Mouse (Mus musculus): ENCODE measurements around the gene Sorcs3.

Sorcs3 gene

DNA sequence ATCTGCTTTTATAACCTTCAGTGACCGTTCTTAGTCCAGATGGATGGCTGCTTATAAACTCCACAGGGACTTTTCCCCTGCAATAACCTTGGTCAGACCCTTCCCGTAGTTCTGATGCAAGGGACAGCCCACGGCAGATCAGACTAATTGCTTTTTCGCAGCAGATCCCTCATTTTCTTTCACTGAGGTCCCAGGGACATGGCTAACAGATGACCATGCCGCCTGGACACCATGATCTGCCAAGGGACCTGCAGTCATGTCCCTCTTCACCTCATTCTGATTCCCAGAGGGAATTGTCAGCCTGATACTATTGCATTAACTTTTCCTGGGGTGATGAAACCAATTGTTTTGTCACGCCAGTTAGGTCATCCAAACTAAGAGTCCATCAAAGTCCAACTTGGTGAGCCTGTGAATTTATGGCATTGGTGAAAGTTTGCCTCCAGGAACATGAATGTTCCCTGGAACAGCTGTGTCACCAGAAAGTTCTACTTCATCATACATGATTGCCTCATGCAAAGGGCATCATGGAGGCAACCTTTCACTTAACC, 494.4 kb downstream of the Sorcs3 start:
- in situ Hi-C loops (cut with MboI, MseI) = no loop called here

DNA sequence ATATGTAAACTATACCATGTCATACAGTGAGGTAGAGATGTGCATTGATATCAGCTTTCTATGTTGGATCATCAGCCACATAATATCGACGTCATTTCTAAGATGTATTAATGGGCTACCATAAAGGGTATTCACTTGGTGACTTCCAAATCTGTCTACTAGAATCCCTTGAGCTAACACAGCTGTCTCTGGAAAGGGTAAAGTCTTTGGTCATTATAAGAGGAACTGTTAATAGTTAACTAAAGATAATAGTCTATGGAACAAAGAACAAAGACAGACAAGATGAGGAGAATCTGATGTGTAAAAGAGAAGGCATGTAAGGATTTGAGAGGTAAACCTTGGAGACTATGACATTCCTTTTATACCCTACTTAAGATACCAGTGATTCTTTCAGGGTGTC, 497.9 kb downstream of the Sorcs3 start:
- in situ Hi-C loops (cut with MboI, MseI) = no loop called here

DNA sequence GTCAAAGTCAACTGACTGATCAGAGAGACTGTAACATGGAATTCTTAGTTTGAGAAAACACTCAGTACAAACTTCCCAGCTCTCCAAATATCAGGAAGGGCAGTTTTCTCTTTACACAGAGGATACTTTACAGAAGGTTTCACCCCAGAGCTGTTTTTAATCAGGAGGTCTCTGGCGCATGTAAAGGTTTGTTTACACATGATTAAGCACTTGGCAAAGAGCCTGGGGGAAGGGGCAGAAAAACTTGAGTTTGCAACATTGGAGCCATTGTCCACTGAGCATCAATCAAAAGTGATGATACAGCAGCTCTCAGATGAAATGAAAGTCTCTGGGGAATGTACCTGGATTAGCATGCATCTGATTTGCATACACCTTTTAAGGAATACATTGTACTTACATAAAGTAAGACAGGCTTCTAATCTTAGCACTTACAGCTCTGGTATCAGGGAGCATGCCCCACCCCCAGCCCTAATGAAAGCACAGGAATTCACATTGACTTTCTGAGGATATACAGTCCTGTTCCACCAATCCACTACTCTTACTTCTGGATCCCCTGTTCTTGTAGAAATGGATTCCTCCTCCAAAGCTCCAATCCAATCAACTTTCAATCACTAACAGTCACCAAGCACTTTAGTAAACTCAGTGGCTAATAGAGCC, 500.6 kb downstream of the Sorcs3 start:
- in situ Hi-C loops (cut with MboI, MseI) = no loop called here

DNA sequence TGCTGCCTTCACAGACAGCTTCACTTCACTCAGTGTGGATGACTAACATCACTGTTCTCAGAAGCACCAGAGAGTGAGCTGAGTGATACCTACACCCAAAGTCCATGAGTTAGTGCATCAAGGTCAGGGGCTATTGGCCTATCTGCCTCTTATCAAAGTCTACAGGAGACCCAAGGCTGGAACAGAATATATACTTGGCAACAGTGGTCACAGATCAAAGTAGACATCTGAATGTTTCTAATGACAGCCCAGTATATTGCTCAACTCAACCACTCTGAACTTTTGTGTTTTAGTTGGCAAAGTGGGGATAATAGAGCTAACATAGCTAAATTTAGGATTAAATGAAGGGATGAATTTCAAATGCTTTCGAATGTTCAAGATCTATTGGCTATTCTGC, 501.1 kb downstream of the Sorcs3 start:
- in situ Hi-C loops (cut with MboI, MseI) = no loop called here

DNA sequence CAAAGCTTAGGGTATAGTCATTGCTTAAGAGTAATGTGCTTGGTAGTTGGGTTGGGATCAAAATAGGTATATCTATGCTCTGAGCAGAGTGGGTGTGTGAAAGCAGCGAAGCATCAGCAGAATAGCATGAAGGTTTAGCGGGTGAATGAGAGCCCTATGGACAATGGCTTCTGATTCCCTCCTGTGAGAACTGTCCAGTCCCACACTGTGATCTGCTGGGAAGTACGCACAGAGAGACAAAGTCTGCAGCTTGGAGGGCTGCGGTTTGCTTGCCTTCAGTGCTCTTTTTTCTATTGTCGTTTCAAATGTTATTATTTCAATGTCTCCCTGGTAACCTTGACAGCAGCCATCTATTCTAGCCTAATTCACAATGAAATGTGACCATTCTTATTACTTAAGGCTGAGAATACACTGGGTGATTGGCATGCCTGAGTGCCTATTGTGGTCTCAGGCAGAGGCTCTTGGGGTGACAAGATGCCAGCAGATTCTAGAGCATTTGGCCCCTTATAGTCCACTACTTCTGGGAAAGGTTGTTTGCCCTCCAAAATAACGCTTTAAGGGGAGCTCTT, 520.1 kb downstream of the Sorcs3 start:
- in situ Hi-C loops (cut with MboI, MseI) = no loop called here

DNA sequence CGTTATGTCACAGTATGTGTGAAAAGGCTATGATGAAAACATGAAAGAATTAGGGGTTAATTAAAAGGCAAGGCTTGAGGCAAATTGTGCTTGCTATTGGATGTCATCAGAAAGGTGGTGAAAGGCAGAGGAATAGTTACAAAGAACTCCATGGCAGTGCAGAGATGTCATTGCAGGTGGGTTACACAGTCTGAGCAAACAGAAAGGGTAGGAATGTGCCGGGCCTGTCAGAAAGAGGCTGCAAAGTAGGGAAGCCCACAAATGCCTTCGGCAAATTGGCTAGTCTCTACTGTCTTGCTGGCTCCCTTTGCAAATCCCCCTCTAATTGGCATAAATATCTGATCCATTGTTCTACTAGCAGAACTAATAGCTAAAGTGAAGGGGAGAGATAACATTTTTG, 521.2 kb downstream of the Sorcs3 start:
- in situ Hi-C loops (cut with MboI, MseI) = no loop called here

DNA sequence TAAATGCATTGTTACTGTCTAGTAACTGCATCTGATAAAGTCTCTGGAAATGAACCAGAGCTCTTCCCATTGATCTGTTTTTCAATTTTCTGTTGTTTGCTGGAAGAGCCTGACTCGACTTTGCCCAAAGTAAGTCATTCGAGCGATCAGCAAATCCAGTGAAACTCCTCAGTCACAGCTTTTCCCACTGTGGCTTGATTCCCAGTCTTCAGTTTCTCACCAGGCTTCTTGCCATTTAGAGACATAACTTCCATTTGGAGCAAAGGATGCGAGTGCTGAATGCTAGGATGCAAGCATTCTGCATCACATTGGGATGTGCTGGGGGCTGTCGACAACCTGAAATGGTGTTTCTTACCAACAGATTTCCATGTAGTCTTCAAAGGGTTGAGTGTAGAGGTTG, 521.8 kb downstream of the Sorcs3 start:
- in situ Hi-C loops (cut with MboI, MseI) = no loop called here

DNA sequence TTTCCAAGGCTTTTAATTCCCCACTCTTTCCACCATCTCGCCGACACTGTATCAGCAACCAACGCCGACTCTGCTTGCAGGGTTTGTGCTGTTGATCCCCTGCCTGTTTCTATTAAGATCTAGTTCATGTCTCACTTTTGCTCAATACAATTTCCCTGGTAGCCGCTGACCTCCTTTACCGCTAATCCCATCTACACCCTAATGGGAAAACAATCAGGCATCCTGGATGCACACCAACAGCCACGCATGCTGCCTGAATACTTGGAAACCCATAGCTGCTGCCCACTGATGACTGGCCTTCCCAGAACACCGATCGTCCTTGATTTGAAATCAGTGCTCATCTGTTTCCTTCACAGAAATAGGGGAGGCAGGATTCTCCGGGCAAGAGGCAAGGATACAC, 525.9 kb downstream of the Sorcs3 start:
- in situ Hi-C loops (cut with MboI, MseI) = no loop called here

DNA sequence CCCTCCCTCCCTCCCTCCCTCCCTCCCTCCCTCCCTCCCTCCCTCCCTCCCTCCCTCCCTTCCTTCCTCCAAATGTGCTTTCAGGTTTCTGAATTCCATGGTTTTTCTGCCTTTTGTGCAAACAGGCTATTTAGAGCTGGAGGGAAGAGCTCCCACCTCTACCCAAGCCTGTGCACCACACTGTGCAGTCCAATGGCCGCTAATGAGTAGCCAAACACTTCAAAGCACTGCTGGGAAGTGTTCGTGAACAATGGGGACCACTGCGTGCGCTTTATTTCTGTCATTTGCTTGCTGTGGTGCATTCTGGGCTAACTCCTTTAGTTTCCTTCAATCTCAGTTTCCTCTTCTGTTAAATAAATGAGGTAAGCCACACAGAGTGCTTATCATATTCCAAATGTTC, 528.5 kb downstream of the Sorcs3 start:
- in situ Hi-C loops (cut with MboI, MseI) = no loop called here

DNA sequence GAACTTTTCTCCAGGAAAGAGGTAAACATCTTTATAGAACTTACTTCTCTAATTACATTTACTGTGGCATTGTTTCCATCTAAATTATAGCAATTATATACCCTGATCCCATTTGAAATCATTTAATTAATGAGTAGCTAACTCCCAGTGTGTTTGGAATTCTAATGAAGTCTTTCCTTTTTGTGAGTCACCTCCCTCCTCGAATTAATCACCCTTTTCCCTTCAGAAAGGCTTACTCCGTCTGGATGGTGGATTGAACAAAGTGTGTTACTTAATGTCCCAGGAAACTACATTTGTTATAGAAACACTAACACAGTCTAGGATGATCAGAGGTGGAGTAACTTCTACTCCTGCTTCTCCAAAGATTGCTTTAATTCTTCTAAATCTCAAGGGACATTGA, 531.7 kb downstream of the Sorcs3 start:
- in situ Hi-C loops (cut with MboI, MseI) = no loop called here

DNA sequence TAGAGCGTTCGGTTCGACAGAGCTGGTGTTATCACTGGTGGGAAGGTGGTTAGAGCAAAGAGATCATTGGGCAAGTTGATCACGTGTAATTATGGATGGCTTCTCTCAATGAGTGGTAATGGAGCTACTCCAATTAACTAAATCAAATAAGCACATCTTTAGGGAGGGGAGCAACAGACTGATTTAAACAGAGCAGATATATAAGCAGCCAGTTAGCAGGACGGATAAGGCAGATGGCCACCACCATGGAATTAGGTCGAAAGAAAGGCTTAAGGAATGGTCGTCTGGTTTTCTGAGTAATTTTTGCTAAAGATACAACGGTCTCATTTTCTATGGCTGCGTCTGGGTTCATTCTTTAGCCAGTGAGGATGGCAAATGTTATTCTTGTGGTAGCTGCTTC, 549.3 kb downstream of the Sorcs3 start:
- in situ Hi-C loops (cut with MboI, MseI) = no loop called here

DNA sequence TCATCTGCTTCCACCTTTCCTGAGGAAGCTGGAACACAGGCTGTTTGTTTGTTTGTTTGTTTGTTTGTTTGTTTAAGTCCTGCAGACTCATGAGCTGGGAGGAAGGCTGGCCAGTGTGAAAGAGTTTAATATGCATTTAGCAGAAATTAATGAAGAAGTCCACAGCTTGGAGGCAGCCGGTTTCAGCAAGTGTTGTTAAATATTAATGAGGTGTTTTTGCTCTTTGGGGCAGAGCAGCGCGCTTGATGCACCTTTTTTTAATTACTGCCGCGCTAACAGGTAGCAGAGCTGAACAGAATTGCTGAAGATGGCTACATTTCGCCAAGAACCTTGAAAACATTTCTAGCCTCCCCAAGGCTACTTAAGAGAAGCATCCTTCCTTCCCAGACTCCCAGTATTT, 551.0 kb downstream of the Sorcs3 start:
- in situ Hi-C loops (cut with MboI, MseI) = no loop called here

DNA sequence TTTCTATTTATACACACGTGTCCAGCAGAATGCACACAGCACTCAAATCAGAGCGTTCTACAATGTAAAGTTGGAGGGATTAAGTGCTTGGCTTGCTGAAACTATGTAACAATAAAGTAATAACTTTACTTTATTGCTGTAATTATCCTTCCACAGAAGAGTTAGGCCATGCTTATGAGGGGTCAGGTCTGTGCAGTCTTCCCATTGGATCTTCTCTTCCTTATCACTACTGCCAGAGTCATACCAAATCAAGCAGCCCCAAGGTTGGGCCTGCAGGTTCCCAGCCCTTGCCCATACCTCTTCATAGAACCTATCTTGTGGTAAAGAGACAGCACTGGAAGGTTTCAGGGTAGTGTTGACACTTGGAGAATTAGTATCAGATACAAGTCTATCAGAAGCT, 560.7 kb downstream of the Sorcs3 start:
- in situ Hi-C loops (cut with MboI, MseI) = no loop called here

DNA sequence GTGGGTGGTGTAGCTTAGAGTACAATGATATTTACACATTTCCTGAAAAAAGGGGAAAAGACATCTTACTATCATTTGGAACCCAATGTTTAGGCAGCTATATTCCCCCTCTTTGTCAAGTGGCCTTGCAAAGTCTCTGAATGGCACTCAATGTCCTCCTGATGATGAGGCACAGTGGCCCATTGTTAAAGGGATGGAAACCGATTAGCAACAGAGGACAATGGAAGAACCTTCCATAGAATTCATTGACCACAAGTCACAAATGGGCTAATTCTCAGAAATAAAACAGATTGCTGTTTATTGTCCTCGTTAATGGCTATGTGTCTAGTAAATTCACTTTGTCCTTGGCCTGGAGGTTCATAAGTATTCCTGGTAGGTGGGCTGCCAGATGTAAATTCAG, 565.7 kb downstream of the Sorcs3 start:
- in situ Hi-C loops (cut with MboI, MseI) = no loop called here

DNA sequence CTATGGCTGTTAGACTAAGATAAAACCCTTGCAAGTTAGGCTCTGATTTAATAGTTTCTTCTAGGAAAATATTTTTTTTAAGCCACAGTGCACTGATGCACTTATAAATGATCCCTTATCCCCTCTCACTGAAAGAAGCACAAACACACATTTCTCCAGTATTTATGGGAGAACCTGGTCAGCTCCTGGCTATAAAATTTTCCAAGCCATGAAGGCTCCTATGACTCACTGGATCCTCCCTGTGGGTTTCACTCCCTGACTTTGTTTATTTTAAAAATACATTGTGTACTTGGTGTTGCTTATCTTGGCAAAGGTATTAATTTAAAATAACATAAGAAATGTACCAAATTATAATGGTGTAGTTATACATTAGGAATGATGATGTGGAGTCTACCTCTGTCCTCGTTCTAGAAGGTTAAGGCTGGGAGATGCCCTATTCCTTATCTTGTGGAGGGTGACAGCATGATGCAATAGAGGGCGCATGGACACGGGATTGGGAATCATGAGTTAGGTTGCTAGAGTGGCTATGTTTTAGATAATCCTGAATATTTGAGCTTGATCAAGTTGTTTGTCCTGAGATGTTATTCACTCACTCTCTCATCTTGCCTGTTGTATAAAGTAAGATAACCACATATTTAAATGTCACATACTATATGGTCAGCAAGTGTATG, 573.4 kb downstream of the Sorcs3 start:
- in situ Hi-C loops (cut with MboI, MseI) = loop anchor here in 1 of 2 experiments (25.0 kb wide), 1 partner anchor 1983 kb away; no protein-coding TSS in a partner anchor

DNA sequence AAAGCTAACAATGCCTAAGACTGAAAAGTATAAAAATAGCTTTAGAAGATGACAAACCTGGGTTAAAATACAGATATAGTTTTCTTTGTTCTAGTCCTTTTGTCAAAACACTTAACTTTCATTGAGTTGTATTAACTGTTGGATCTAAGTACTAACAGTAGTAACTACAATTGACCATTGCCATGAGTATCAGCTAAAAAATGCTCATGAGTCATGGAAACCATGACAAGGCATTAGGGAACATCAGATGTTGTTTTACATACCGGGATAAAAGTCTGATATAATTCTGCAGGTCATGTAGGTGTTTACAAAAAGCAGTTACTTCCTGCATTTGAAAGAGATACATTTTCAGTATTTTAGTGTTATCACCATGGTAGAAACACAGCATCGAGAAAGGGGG, 575.0 kb downstream of the Sorcs3 start:
- in situ Hi-C loops (cut with MboI, MseI) = loop anchor here in 1 of 2 experiments (25.0 kb wide), 1 partner anchor 1981 kb away; no protein-coding TSS in a partner anchor

DNA sequence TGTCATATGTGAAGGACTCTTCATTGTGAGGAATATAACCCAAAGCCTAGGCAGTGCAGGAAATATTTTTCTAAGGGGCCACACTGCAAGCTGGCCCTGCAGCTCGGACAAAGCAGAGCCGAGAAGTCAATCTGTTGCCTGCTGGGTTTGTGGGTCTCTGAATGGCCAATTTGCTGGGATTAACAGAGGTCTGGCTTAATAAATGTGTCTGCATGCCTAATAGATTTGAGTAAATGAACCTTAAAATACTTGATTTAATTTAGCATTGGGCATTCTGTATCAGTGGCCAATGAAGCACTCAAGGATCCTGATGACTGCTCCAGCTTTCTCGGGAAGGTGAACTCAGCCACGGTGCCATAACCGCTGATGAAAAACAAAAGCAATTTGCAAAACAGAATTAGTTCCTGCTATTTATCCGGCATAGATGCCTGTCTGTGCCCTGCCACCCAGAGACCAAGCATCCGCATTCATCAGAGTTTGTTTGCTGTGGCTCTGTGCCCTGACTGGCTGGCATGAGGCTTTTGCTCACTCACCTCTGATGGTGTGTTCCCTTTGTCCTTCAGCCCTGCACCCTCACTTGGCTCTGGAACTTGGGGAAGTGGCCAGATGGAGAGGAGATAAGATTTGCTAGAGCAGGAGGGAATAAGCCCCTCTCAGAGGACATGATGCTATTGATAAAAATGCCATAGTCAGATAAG, 576.3 kb downstream of the Sorcs3 start:
- in situ Hi-C loops (cut with MboI, MseI) = loop anchor here in 1 of 2 experiments (25.0 kb wide), 1 partner anchor 1980 kb away; no protein-coding TSS in a partner anchor

DNA sequence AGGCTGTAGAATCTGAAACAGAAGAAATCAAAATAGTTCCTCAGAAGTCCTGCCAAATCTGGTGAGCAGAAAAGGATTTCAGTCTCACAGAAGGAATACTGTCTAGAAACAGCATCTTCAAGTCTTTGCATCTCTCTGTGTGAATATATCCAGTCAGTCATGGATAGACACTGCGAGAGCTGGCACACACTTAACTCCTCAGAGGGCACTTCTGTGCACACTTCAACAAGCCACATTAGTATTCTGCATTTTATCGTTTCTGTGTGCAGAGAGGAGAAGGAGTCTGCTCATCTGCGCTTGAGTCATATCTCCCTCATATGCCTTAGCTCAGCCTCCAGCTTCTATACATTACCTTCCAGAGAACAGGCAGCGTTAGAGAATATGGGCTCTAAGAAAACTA, 581.4 kb downstream of the Sorcs3 start:
- in situ Hi-C loops (cut with MboI, MseI) = loop anchor here in 1 of 2 experiments (25.0 kb wide), 1 partner anchor 1975 kb away; no protein-coding TSS in a partner anchor

DNA sequence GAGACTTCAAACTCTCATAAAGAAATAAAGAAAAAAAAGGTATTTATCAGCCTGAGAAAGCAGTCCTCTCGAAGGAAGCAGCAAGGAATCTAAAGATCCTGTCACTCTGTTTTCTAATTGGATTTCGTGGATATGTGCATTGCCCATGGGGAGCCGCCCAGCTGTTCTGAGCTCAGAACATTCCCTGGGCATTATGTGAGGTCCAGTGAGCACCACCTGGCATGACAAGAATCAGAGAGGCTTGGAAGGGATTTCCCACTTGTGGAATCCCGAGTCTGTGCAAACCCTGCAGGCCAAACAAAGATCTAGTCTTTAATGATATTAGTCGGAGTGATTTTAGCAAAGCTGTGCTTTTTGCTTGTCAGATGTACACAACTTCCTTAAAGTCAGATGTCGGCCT, 598.7 kb downstream of the Sorcs3 start:
- in situ Hi-C loops (cut with MboI, MseI) = no loop called here

DNA sequence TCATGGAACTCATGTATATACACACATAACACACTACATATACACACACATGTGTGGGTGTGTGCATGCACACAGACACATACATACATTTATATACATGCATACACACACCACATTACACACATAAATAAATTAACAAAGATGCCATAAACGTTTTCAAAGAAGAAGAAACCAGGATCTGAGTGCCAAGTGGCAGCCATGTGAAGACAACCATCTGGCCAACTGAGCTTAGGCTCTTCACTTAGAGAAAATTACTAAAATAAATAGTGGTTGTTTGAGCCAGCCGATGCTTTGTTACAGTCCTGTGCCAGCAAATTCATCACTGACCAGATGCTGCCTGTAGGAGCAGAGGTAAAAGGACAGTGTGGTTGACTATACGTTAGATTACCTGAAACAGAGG, 605.7 kb downstream of the Sorcs3 start:
- in situ Hi-C loops (cut with MboI, MseI) = no loop called here

DNA sequence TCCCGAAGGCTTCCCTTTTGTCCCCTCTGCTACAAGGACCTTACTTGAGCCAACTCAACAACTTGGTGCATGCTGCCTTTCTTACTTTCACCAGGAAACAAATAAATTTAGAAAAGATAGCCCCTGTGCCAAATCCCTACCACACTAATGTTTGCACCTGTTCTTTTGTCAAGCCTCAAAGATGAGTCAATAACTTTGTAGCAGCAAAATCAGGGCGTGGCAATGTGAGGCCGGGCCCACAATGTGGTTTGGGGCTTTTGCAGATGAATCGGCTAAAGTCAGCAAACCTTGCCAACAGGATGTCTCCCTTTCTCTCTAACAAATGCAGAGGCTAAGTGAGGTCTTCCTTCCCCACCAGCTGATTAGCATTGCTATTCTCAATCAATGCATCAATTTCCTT, 608.0 kb downstream of the Sorcs3 start:
- in situ Hi-C loops (cut with MboI, MseI) = no loop called here

DNA sequence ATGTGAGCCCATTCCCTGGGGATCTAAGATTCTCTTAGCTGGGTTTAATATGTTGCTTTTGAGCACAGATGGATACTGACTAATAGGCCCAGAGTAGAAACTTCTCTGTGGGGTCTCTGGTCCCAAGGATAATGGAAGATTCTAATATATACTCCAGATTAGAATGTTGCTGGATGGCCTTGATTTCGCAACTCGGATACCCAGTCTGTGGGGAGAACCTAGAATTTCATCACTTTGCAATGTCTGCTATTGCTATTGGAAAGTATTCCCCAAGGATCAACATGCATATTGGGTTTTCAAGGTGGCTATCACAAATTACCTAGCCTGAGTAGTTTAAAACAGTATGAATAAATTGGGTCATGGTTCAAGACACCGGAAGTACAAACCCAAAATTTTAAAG, 609.2 kb downstream of the Sorcs3 start:
- in situ Hi-C loops (cut with MboI, MseI) = no loop called here
